Mouse (Mus musculus) intestine, embryonic 15.5 days (tissue): ENCODE measurements at regions not wholly inside any gene's neighbourhood (a gene's known extent, or its start where the extent isn't known, plus 50 kb on each side); places are given as distances from the start of the nearest gene placed in this dataset.

Experiments used
- ATAC-seq: fragments of 200-750 bp; cut with Nextera tagmentation; 2 replicates; pipeline ENCODE4 v1.8.0; 2017; ENCODE audit warnings: moderate TSS enrichment, moderate library complexity
- H3K27ac ChIP-seq: fragments of 300-500 bp; sonication (generic); 2 replicates; pipeline ENCODE4 v1.5.1; 2015; ENCODE audit warnings: mild to moderate bottlenecking, inconsistent platforms
- H3K27me3 ChIP-seq: fragments of 300-500 bp; sonication (generic); replicated peaks from 2 replicates; pipeline ENCODE4 v1.6.1; 2015; ENCODE audit warnings: inconsistent platforms
- H3K36me3 ChIP-seq: fragments of 300-500 bp; sonication (generic); 2 replicates; pipeline ENCODE4 v1.6.1; 2015; ENCODE audit warnings: inconsistent platforms
- H3K4me1 ChIP-seq: fragments of 300-500 bp; sonication (generic); replicated peaks from 2 replicates; pipeline ENCODE4 v1.6.1; 2015; ENCODE audit warnings: inconsistent platforms
- H3K4me2 ChIP-seq: fragments of 300-500 bp; sonication (generic); replicated peaks from 2 replicates; pipeline ENCODE4 v1.6.1; 2015; ENCODE audit warnings: mild to moderate bottlenecking, inconsistent platforms
- H3K4me3 ChIP-seq: fragments of 300-500 bp; sonication (generic); replicated peaks from 2 replicates; pipeline ENCODE4 v1.5.1; 2015; ENCODE audit warnings: inconsistent platforms
- H3K9ac ChIP-seq: fragments of 300-500 bp; sonication (generic); 2 replicates; pipeline ENCODE4 v1.6.1; 2015; ENCODE audit warnings: inconsistent platforms
- H3K9me3 ChIP-seq: fragments of 300-500 bp; sonication (generic); 2 replicates; pipeline ENCODE4 v1.6.1; 2016; ENCODE audit warnings: inconsistent platforms
- whole genome bisulfite sequencing: fragments of 180-500 bp; shearing (Covaris S2); methylation state at CpG from one replicate; pipeline ENCODE4 v1.1.7; 2015; 5-methylcytosine and 5-hydroxymethylcytosine counted together

DNA sequence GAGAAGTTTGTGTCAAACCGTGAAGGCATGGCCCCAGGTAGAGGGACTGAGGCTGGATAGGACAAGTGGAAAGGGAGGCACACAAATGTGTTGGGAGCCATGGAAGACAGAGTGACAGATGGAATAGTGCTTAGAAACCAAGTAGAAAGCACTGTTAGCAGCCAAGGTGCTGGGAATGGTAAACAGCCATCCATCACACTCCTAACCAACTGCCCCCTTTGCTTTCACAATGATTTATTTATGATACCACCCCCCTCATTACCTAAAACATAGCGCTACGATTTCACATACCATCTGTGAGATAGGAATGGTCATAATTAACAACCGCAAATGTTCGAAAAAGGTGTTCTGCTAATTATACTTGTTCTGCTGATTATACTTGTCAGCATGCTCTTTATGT lies 209.6 kb upstream of the Nbea start:
- no peak overlapping the region for H3K9ac ChIP-seq
- H3K9me3 ChIP-seq, result no peaks in the 10 kb centered on the region
- ATAC-seq, result no peak
- 61% methylated on average over 5 of the region's 5 CpGs for WGBS
- no peaks in the 10 kb centered on the region for H3K27me3 ChIP-seq
- no peaks in the 10 kb centered on the region for H3K36me3 ChIP-seq
- no peaks in the 10 kb centered on the region for H3K4me1 ChIP-seq
- no peak overlapping the region for H3K4me3 ChIP-seq
- H3K4me2 ChIP-seq, result no peak overlapping the region
- no peak overlapping the region for H3K27ac ChIP-seq

DNA sequence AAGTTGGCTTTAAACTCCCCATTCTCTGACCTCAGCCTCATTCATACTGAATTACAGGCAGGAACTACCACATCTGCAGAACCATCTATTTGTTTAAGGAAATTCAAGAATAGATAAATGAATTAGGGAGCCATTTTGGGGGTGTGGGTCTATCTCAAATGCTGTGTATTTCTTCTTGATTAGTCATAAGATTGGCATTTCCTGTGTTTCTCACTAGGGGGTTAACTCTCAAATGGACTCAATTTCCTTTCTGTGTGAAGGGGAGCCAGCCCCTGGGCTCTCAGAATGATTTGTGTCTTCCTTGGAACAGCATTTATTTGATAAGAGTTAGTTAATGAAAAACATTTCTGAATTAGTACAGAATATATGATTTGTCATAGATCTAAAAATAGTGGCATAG lies 196.8 kb upstream of the Nbea start:
- Histone ChIP-seq H3K4me1 (no peaks in the 10 kb centered on the region), H3K9ac (no peak overlapping the region), H3K4me2 (no peak overlapping the region), H3K4me3 (no peak overlapping the region), H3K9me3 (no peaks in the 10 kb centered on the region), H3K36me3 (no peaks in the 10 kb centered on the region), H3K27ac (no peak overlapping the region), H3K27me3 (no peaks in the 10 kb centered on the region)
- no peak for ATAC-seq

DNA sequence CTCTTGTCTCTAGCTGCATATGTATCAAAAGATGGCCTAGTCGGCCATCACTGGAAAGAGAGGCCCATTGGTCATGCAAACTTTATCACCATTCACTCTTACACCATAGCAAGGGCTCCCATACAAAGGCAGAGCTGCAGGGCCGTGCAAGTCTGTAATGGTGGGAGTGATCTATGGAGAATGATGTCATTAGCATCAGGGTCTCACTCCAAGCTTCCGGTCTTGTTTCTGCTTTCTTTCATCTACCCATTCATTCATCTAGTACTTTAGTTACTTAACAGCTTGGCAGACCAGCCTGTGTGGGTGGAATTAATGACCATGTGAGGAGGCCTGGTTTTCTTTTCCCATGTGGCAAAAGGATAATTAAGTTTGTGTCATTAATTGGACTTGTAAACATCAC lies 196.0 kb upstream of the Nbea start:
- Histone ChIP-seq H3K27me3 (no peaks in the 10 kb centered on the region), H3K27ac (no peak overlapping the region), H3K4me1 (no peaks in the 10 kb centered on the region), H3K4me3 (no peak overlapping the region), H3K9ac (no peak overlapping the region), H3K4me2 (no peak overlapping the region), H3K9me3 (no peaks in the 10 kb centered on the region), H3K36me3 (no peaks in the 10 kb centered on the region)
- WGBS, result 62% methylated on average over 3 of the region's 3 CpGs
- no peak for ATAC-seq

DNA sequence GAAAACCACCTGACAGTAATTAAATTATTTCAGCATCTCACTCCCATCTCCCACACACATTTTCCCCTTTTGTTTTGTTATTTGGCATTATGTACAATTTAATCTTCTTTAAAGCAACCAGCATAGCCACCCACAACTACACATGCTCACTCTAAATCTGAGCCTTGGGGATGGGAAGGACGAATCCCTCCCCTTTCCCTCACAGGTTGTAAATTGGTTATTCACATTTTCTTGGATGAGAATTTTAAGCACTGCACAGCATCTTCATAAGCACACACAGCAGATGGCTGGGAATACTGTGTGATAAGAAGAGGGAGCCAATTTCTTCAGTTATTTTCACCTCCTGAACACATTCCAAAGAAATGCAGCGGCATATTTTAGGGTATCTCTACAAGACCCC lies 179.0 kb upstream of the Nbea start:
- Histone ChIP-seq H3K27me3 (no peaks in the 10 kb centered on the region), H3K4me2 (no peak overlapping the region), H3K27ac (no peak overlapping the region), H3K9me3 (no peaks in the 10 kb centered on the region), H3K4me3 (no peak overlapping the region), H3K4me1 (no peaks in the 10 kb centered on the region), H3K9ac (no peak overlapping the region), H3K36me3 (no peaks in the 10 kb centered on the region)
- WGBS, result 81% methylated on average over 2 of the region's 2 CpGs
- ATAC-seq, result no peak

DNA sequence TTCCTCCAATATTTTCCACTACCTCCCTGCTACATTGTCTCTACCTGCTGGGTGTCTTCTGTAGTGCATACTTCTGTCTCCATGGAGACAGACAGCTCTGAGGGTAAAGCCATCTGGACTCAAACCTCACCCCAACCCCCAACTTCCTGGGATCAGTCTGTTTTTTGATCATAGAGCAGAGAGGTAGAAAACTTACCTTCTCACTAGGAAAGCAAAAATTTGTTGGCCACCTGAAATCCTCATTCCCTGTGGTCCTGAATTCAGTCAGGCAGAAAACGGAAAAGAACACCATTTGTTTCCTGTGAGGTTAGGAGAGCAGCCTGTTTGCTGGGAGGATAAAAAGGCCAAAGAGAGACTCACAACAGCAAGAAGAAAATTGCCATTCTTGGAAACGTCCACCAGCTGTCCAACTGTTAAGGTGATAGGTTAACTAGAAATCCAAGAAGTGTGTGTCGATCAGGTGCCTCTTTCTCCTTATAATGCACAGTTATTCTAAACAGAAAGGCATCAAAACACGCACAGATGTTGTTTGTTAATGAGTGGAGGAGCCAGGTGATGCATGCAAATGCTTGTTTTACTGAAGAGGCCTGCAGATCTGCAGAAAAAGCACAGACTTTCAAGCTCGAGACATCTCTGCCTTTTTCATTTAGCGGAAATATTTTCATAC lies 173.7 kb upstream of the Nbea start:
- ATAC-seq, result no peak
- H3K27me3 ChIP-seq, result no peaks in the 10 kb centered on the region
- H3K9ac ChIP-seq, result no peak overlapping the region
- H3K27ac ChIP-seq, result no peak overlapping the region
- H3K9me3 ChIP-seq, result no peaks in the 10 kb centered on the region
- H3K4me3 ChIP-seq, result no peak overlapping the region
- H3K4me1 ChIP-seq, result no peaks in the 10 kb centered on the region
- H3K4me2 ChIP-seq, result no peak overlapping the region
- no peaks in the 10 kb centered on the region for H3K36me3 ChIP-seq
- 55% methylated on average over 6 of the region's 6 CpGs for WGBS

DNA sequence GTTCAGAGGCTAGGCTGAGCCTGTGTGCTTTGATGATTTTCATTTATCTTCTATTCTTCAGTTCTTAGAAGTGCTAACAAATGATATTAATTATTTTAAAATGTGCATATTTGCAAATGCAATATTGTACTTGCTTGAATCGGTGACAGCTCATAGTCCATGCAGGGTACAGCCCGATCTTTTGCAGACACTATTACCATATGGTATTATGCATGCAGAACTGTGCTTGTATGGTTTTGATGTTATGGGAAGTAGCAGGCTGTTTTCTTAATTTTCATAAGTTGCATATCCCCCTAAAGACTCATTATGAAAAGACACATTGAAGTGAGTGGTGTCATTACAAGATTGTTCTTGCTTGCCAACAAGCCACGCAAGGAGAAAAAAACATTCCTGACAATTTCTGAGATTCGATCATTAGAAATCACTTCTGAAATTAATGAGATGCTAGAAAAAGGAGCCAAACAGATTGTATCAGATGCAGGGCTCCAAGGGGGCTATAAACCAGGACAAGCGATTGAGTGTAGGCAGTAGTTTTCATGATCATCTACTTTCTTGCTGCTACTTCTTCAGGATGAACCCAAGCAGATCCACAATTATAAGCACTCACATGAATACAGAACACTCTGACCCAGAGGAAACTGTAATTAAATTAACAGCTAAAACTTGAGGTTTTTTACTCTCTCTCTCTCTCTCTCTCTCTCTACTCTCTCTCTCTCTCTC lies 172.8 kb upstream of the Nbea start:
- no peak for ATAC-seq
- Histone ChIP-seq H3K27ac (no peak overlapping the region), H3K9me3 (no peaks in the 10 kb centered on the region), H3K4me3 (no peak overlapping the region), H3K36me3 (no peaks in the 10 kb centered on the region), H3K4me1 (no peaks in the 10 kb centered on the region), H3K9ac (no peak overlapping the region), H3K4me2 (no peak overlapping the region), H3K27me3 (no peaks in the 10 kb centered on the region)
- 85% methylated on average over 5 of the region's 5 CpGs for WGBS
